8 mouse cellular contexts compared by ENCODE assay signal in the genomic region with DNA sequence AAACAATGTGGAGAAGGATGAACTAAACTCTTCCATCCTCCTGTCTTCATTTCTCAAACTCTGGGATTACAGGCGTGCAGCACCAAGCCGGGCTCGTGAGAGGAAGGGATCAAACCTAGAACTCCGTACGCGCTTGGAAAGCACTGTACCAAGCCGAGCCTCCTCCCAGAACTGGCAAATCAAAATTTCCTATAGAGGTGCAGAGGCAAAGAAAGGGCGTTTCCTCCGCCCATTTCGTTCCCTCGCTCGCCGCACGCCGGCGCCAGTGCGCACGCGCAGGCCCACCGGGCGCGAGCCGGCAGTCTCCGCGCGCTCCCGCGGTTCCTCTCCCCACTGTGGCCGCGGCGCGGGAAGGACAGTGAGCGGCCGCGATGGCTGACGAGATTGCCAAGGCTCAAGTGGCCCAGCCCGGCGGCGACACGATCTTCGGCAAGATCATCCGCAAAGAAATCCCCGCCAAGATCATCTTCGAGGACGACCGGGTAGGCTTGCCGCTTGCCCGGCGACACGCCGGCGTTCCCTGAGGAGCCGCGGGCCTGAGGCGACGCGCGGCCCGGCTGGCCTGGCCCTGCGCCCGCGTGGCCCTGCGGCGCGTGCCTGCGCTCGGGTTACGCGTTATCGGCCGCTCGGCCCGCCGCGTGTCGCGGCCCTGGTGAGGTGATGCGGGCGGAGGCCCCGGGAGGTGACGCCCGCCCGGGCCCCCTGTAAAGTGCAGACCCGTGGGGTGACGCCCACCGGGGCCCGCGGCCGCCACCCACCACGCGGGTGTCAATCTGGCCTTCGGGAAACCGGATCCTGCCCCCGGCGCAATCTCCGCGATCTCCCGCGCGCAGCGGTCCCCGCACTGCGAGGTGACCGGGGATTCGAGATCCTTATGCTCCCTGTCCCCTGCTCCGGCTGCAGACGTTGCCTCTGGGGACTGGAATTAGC. TPM values are rescaled to one million over a fixed set of nuclear protein-coding genes. Genes with fewer than 3 reads are reported as not detected.
DNase-seq lines count a peak whose midpoint lies in the region; ATAC-seq and TF ChIP-seq lines count a peak whose summit lies in the region.

A gene (plus strand): TSS at position 265 of the 930 bp plus-strand sequence.

- peak within 1 kb of the TSS; percentile 88 for H3K4me3 ChIP-seq in brown adipose tissue, adult 24 weeks (ENCODE audit: insufficient read depth, low read depth, low read length)
- H3K4me3 ChIP-seq in heart, embryonic 13.5 days, result peak within 1 kb of the TSS; percentile 89
- H3K4me3 ChIP-seq in liver, embryonic 11.5 days (ENCODE audit: low read depth, low read length), result peak within 1 kb of the TSS; percentile 82
- H3K4me3 ChIP-seq in myocyte, result peak within 1 kb of the TSS; percentile 60

- H3K4me2 ChIP-seq in heart, embryonic 13.5 days, result peak within 1 kb of the TSS; percentile 72
- H3K4me2 ChIP-seq in liver, embryonic 11.5 days, result peak within 1 kb of the TSS; percentile 80
- H3K4me2 ChIP-seq in myocyte (ENCODE audit: low read depth), result peak within 1 kb of the TSS; percentile 67

- H3K4me1 ChIP-seq in brown adipose tissue, adult 24 weeks (ENCODE audit: control insufficient read depth, insufficient read depth, insufficient read length, low read length), result peaks cover 2% of the 10 kb centered on the region; the same call in 1 of the 2 replicates
- H3K4me1 ChIP-seq in heart, embryonic 13.5 days, result peaks cover 36% of the 10 kb centered on the region
- peaks cover 25% of the 10 kb centered on the region for H3K4me1 ChIP-seq in liver, embryonic 11.5 days (replicated peaks; ENCODE audit: control insufficient read depth, insufficient read depth, low read length)

- peaks cover 30% of the 10 kb centered on the region for H3K36me3 ChIP-seq in heart, embryonic 13.5 days
- peaks cover 14% of the 10 kb centered on the region for H3K36me3 ChIP-seq in liver, embryonic 11.5 days (ENCODE audit: control insufficient read depth, insufficient read depth, low read length)
- H3K36me3 ChIP-seq in myocyte (ENCODE audit: control insufficient read depth, insufficient read depth), result peaks cover 22% of the 10 kb centered on the region

- peak; percentile 98 for TF ChIP-seq POLR2A in myocyte (IDR thresholded peaks at IDR 0.05; ENCODE audit: insufficient read length, low read depth)

- DNase-seq in kidney, postnatal 10 days, result peak; percentile 94
- peak; percentile 88 for DNase-seq in liver, embryonic 11.5 days (ENCODE audit: low spot score)
- DNase-seq in spleen, postnatal 4 days (ENCODE audit: low spot score in 2 of 2), result peak; percentile 92 to 97

- WGBS in heart, embryonic 13.5 days, result under 1% methylated on average over 104 of the region's 107 CpGs
- WGBS in liver, embryonic 11.5 days, result under 1% methylated on average over 107 of the region's 107 CpGs

- H3K79me2 ChIP-seq in myocyte (ENCODE audit: control insufficient read depth, insufficient read depth), result peaks cover 32% of the 10 kb centered on the region

- H3K27ac ChIP-seq in brown adipose tissue, adult 24 weeks (replicated peaks; ENCODE audit: low read depth, low read length), result peak within 1 kb of the TSS; percentile 90
- H3K27ac ChIP-seq in heart, embryonic 13.5 days (replicated peaks), result peak within 1 kb of the TSS; percentile 90
- H3K27ac ChIP-seq in liver, embryonic 11.5 days (ENCODE audit: low read depth, low read length), result peak within 1 kb of the TSS; percentile 95

- peak within 1 kb of the TSS; percentile 99 for H3K9ac ChIP-seq in heart, embryonic 13.5 days
- peak within 1 kb of the TSS; percentile 98 for H3K9ac ChIP-seq in liver, embryonic 11.5 days (ENCODE audit: low read depth, low read length)

- ATAC-seq in CD4-positive, CD25-positive, alpha-beta regulatory T cell, adult 4 months, result peak; percentile 84
- peak; percentile 79 for ATAC-seq in erythroid progenitor cell, adult 5-6 weeks (replicated peaks; ENCODE audit: low FRiP score, poor library complexity, severe bottlenecking)
- peak; percentile 83 for ATAC-seq in heart, embryonic 13.5 days (ENCODE audit: extremely low read depth, insufficient number of reproducible peaks, low FRiP score, low TSS enrichment)
- peak; percentile 74 for ATAC-seq in liver, embryonic 11.5 days (replicated peaks; ENCODE audit: low FRiP score)

- H3ac ChIP-seq in myocyte (ENCODE audit: control insufficient read depth, insufficient read length), result peak within 1 kb of the TSS; percentile 69

- no peaks in the 10 kb centered on the region for H3K9me3 ChIP-seq in heart, embryonic 13.5 days
- no peaks in the 10 kb centered on the region for H3K9me3 ChIP-seq in liver, embryonic 11.5 days (ENCODE audit: control insufficient read depth, low read length)

- H3K27me3 ChIP-seq in heart, embryonic 13.5 days (replicated peaks), result no peaks in the 10 kb centered on the region
- no peaks in the 10 kb centered on the region for H3K27me3 ChIP-seq in liver, embryonic 11.5 days (replicated peaks; ENCODE audit: control insufficient read depth, insufficient read depth, low read length)
- H3K27me3 ChIP-seq in myocyte (ENCODE audit: control insufficient read depth, insufficient read depth, insufficient read length), result no peaks in the 10 kb centered on the region

TF ChIP-seq in myocyte, 11 proteins besides CTCF, POLR2A, EP300 and RAD21:
- no peak for TF ChIP-seq TCF3 (IDR thresholded peaks at IDR 0.05; ENCODE audit: insufficient read length, low read depth)
- TF ChIP-seq MYOG (IDR thresholded peaks at IDR 0.05; ENCODE audit: control insufficient read depth in 1 of 3, insufficient read depth in 1 of 3, insufficient read length in 2 of 3, low read depth in 2 of 3), result peak in 1 of 3 experiments; percentile 2
- TF ChIP-seq MYOD1 (IDR thresholded peaks at IDR 0.05; ENCODE audit: control insufficient read depth in 1 of 3, insufficient read length in 2 of 3, low read depth in 2 of 3), result peak in 1 of 3 experiments; percentile 35
- TF ChIP-seq TCF12 (IDR thresholded peaks at IDR 0.05; ENCODE audit: insufficient read depth, poor library complexity, severe bottlenecking), result no peak
- peak; percentile 25 for TF ChIP-seq E2F4 (IDR thresholded peaks at IDR 0.05; ENCODE audit: insufficient read depth)
- peak; percentile 14 for TF ChIP-seq REST (IDR thresholded peaks at IDR 0.05; ENCODE audit: insufficient read depth, insufficient read length)
- TF ChIP-seq POLR2AphosphoS2 (IDR thresholded peaks at IDR 0.05; ENCODE audit: insufficient read length, low read depth), result peak; percentile 97

RNA-seq across cellular contexts. Expression of the gene that starts here (rescaled TPM):
- polyA plus RNA-seq in CD4-positive, CD25-positive, alpha-beta regulatory T cell, adult 4 months (2017; shearing (Covaris generic)), result 100 to 1,000 TPM; 375 to 447 TPM
- polyA plus RNA-seq in brown adipose tissue, adult 24 weeks (2012; ENCODE audit: insufficient read depth, insufficient read length, missing spikeins), result 558 and 608 TPM in 2 replicates
- 138 and 146 TPM in 2 replicates for total RNA-seq in erythroid progenitor cell, adult 5-6 weeks (2015; ENCODE audit: low replicate concordance)
- total RNA-seq in erythroid progenitor cell, adult 5-6 weeks (2017; ENCODE audit: low replicate concordance), result 123 and 160 TPM in 2 replicates
- polyA plus RNA-seq in heart, embryonic 13.5 days (2015; fragmentation: Nextera tagmentation; extraction: Ambion mirVana), result 637 and 710 TPM in 2 replicates
- polyA plus RNA-seq in liver, embryonic 11.5 days (2014; fragmentation: Nextera tagmentation; extraction: Ambion mirVana), result 587 and 600 TPM in 2 replicates
- polyA plus RNA-seq in myocyte (2012; fragmentation: generic; extraction: Trizol), result 860 TPM

Comparison
In these comparisons a context has a peak if more than half of its experiments do, and no peak if none do; other contexts are left out.
1. Peak in every context shown above with its lines: DNase-seq, ATAC-seq, H3K4me3 ChIP-seq and H3K27ac ChIP-seq.